Mouse (Mus musculus) MEL (cell line): ENCODE data around the gene Mysm1. TPM values are rescaled to one million over a fixed set of nuclear protein-coding genes. Genes with fewer than 3 reads are reported as not detected.
A peak's percentile ranks its signal among the peaks of the same experiment; 100 is the strongest.

Experiments
- DNase-seq: peaks from one replicate; pipeline ENCODE4 v3.0.0; 2011; ENCODE audit warnings: low read depth, low spot score
- H3K27ac ChIP-seq: 2 replicates; pipeline ENCODE4 v1.5.1; 2012; ENCODE audit warnings: low read depth, mild to moderate bottlenecking, control low read depth, low read length, moderate library complexity; ENCODE audit not compliant: control insufficient read depth
- H3K27me3 ChIP-seq, 2 experiments: fragments of 150-350 bp in 1 of 2; sonication (generic) in 1 of 2; 2 replicates each; pipeline ENCODE4 v1.6.1; 2012; ENCODE audit warnings: low read length in 2 of 2, mild to moderate bottlenecking in 2 of 2, improper control_type of control experiment in 1 of 2, moderate library complexity in 1 of 2; ENCODE audit not compliant: insufficient read depth in 2 of 2, control insufficient read depth in 1 of 2
- H3K36me3 ChIP-seq, 2 experiments: 2 replicates each; pipeline ENCODE4 v1.6.1; 2012 to 2014; ENCODE audit warnings: low read length in 2 of 2, improper control_type of control experiment in 1 of 2, inconsistent platforms in 1 of 2, mild to moderate bottlenecking in 1 of 2; ENCODE audit not compliant: insufficient read depth in 2 of 2, control insufficient read depth in 1 of 2
- H3K4me1 ChIP-seq, 2 experiments: fragments of 150-350 bp in 1 of 2; sonication (generic) in 1 of 2; 2 replicates each; pipeline ENCODE4 v1.6.1; 2012; ENCODE audit warnings: low read length in 2 of 2, improper control_type of control experiment in 1 of 2, mild to moderate bottlenecking in 1 of 2; ENCODE audit not compliant: insufficient read depth in 2 of 2, control insufficient read depth in 1 of 2
- H3K4me3 ChIP-seq, 2 experiments: fragments of 150-350 bp in 1 of 2; sonication (generic) in 1 of 2; 2 replicates each; pipeline ENCODE4 v1.5.1; 2012; ENCODE audit warnings: low read depth in 2 of 2, low read length in 2 of 2, mild to moderate bottlenecking in 2 of 2, moderate library complexity in 2 of 2, control low read depth in 1 of 2, improper control_type of control experiment in 1 of 2; ENCODE audit not compliant: control insufficient read depth in 1 of 2, insufficient read depth in 1 of 2
- H3K79me2 ChIP-seq: 2 replicates; pipeline ENCODE4 v1.6.1; 2012; ENCODE audit warnings: mild to moderate bottlenecking, low read length, moderate library complexity; ENCODE audit not compliant: control insufficient read depth, poor library complexity, insufficient read depth
- H3K9ac ChIP-seq: 2 replicates; pipeline ENCODE4 v1.6.1; 2012; ENCODE audit warnings: low read depth, mild to moderate bottlenecking, control low read depth, low read length, moderate library complexity; ENCODE audit not compliant: control insufficient read depth, poor library complexity, severe bottlenecking
- H3K9me3 ChIP-seq: fragments of 150-350 bp; sonication (generic); replicated peaks from 2 replicates; pipeline ENCODE4 v1.6.1; 2012; ENCODE audit warnings: mild to moderate bottlenecking, low read length, improper control_type of control experiment, moderate library complexity; ENCODE audit not compliant: insufficient read depth
- BHLHE40 ChIP-seq: IDR thresholded peaks from 2 replicates; pipeline ENCODE4 v1.6.1; 2012; ENCODE audit warnings: low read depth, mild to moderate bottlenecking, inconsistent platforms, low read length, improper control_type of control experiment, borderline replicate concordance
- CHD1 ChIP-seq: IDR thresholded peaks from 2 replicates; pipeline ENCODE4 v1.6.1; 2012; ENCODE audit warnings: low read depth, mild to moderate bottlenecking, inconsistent platforms, low read length, improper control_type of control experiment
- CHD2 ChIP-seq: IDR thresholded peaks from 2 replicates; pipeline ENCODE4 v1.6.1; 2011; ENCODE audit warnings: low read length, improper control_type of control experiment
- E2F4 ChIP-seq: IDR thresholded peaks from 2 replicates; pipeline ENCODE4 v1.6.1; 2011; ENCODE audit warnings: low read depth, low read length, improper control_type of control experiment, borderline replicate concordance
- ELF1 ChIP-seq: IDR thresholded peaks from 2 replicates; pipeline ENCODE4 v1.6.1; 2014; ENCODE audit warnings: low read depth, mild to moderate bottlenecking, inconsistent platforms, low read length, improper control_type of control experiment, moderate library complexity
- EP300 ChIP-seq, 2 experiments: IDR thresholded peaks; 2 replicates each; pipeline ENCODE4 v1.6.1; 2011; ENCODE audit warnings: improper control_type of control experiment in 2 of 2, low read length in 2 of 2, low read depth in 1 of 2, mild to moderate bottlenecking in 1 of 2
- GATA1 ChIP-seq: IDR thresholded peaks from 2 replicates; pipeline ENCODE4 v1.6.1; 2011; ENCODE audit warnings: low read depth, low read length, improper control_type of control experiment
- HCFC1 ChIP-seq: IDR thresholded peaks from 2 replicates; pipeline ENCODE4 v1.6.1; 2012; ENCODE audit warnings: low read depth, mild to moderate bottlenecking, inconsistent platforms, low read length, improper control_type of control experiment, moderate library complexity
- KAT2A ChIP-seq: conservative IDR thresholded peaks from 2 replicates; pipeline ENCODE4 v1.6.1; 2012; ENCODE audit warnings: low read depth, low read length, improper control_type of control experiment, inconsistent platforms
- MAFK ChIP-seq: IDR thresholded peaks from 2 replicates; pipeline ENCODE4 v1.6.1; 2011; ENCODE audit warnings: low read depth, mild to moderate bottlenecking, low read length, improper control_type of control experiment, borderline replicate concordance
- MAZ ChIP-seq: IDR thresholded peaks from 2 replicates; pipeline ENCODE4 v1.6.1; 2012; ENCODE audit warnings: low read depth, mild to moderate bottlenecking, inconsistent platforms, low read length, improper control_type of control experiment
- MXI1 ChIP-seq: IDR thresholded peaks from 2 replicates; pipeline ENCODE4 v1.6.1; 2011; ENCODE audit warnings: mild to moderate bottlenecking, low read depth, low read length, improper control_type of control experiment
- NELFE ChIP-seq: IDR thresholded peaks from 2 replicates; pipeline ENCODE4 v1.6.1; 2011; ENCODE audit warnings: low read depth, low read length, improper control_type of control experiment
- NRF1 ChIP-seq: IDR thresholded peaks from 2 replicates; pipeline ENCODE4 v1.6.1; 2014; ENCODE audit warnings: low read depth, mild to moderate bottlenecking, inconsistent platforms, low read length, improper control_type of control experiment, moderate library complexity; ENCODE audit not compliant: poor library complexity, insufficient read depth, severe bottlenecking
- POLR2A ChIP-seq, 2 experiments: IDR thresholded peaks; 2 replicates each; pipeline ENCODE4 v1.6.1; 2011 to 2012; ENCODE audit warnings: low read length in 2 of 2, mild to moderate bottlenecking in 2 of 2, control low read depth in 1 of 2, improper control_type of control experiment in 1 of 2, low read depth in 1 of 2, moderate library complexity in 1 of 2; ENCODE audit not compliant: control insufficient read depth in 1 of 2, insufficient read depth in 1 of 2, poor library complexity in 1 of 2
- SMC3 ChIP-seq: IDR thresholded peaks from 2 replicates; pipeline ENCODE4 v1.6.1; 2011; ENCODE audit warnings: low read depth, low read length, improper control_type of control experiment
- TBP ChIP-seq: IDR thresholded peaks from 2 replicates; pipeline ENCODE4 v1.8.0; 2011; ENCODE audit warnings: low read depth, low read length, improper control_type of control experiment
- UBTF ChIP-seq: IDR thresholded peaks from 2 replicates; pipeline ENCODE4 v1.6.1; 2012; ENCODE audit warnings: low read depth, mild to moderate bottlenecking, inconsistent platforms, low read length, improper control_type of control experiment, moderate library complexity, borderline replicate concordance; ENCODE audit not compliant: insufficient read depth
- USF1 ChIP-seq: IDR thresholded peaks from 2 replicates; pipeline ENCODE4 v1.6.1; 2014; ENCODE audit warnings: low read depth, mild to moderate bottlenecking, inconsistent platforms, low read length, improper control_type of control experiment, moderate library complexity
- USF2 ChIP-seq, 2 experiments: IDR thresholded peaks; 2 replicates each; pipeline ENCODE4 v1.6.1; 2011 to 2012; ENCODE audit warnings: improper control_type of control experiment in 2 of 2, low read length in 2 of 2, borderline replicate concordance in 1 of 2, inconsistent platforms in 1 of 2, low read depth in 1 of 2, mild to moderate bottlenecking in 1 of 2; ENCODE audit not compliant: insufficient read depth in 1 of 2
- ZC3H11A ChIP-seq: IDR thresholded peaks from 2 replicates; pipeline ENCODE4 v1.6.1; 2012; ENCODE audit warnings: low read depth, mild to moderate bottlenecking, inconsistent platforms, low read length, improper control_type of control experiment
- ZKSCAN1 ChIP-seq: IDR thresholded peaks from 2 replicates; pipeline ENCODE4 v1.6.1; 2012; ENCODE audit warnings: low read depth, mild to moderate bottlenecking, inconsistent platforms, low read length, improper control_type of control experiment, moderate library complexity
- ZMIZ1 ChIP-seq: IDR thresholded peaks from 2 replicates; pipeline ENCODE4 v1.6.1; 2012; ENCODE audit warnings: low read depth, mild to moderate bottlenecking, inconsistent platforms, low read length, improper control_type of control experiment, moderate library complexity
- ZNF384 ChIP-seq: IDR thresholded peaks from 2 replicates; pipeline ENCODE4 v1.6.1; 2012; ENCODE audit warnings: low read depth, mild to moderate bottlenecking, inconsistent platforms, low read length, improper control_type of control experiment
- polyA plus RNA-seq, 2 experiments: library from polyadenylated mRNA; stranded (reverse) in 1 of 2; unstranded in 1 of 2; fragments of >175 nt in 1 of 2; fragments of >200 nt in 1 of 2; gene quantifications; 2 replicates each; pipeline versions ENCODE4 v1.2.1 to v1.2.4; 2012; ENCODE audit warnings: low replicate concordance in 2 of 2, low read depth in 1 of 2; ENCODE audit not compliant: insufficient read length in 2 of 2, insufficient read depth in 1 of 2, missing spikeins in 1 of 2
- total RNA-seq: library from RNA; depleted of rRNA; stranded (reverse); fragments of 300-350 nt; gene quantifications from 2 replicates; pipeline ENCODE4 v1.2.3, GENCODE M21; 2012

Mysm1 gene
- total and polyA plus RNA-seq, 3 experiments: 10.8 to 14.8 TPM; not detected in 1

DNA sequence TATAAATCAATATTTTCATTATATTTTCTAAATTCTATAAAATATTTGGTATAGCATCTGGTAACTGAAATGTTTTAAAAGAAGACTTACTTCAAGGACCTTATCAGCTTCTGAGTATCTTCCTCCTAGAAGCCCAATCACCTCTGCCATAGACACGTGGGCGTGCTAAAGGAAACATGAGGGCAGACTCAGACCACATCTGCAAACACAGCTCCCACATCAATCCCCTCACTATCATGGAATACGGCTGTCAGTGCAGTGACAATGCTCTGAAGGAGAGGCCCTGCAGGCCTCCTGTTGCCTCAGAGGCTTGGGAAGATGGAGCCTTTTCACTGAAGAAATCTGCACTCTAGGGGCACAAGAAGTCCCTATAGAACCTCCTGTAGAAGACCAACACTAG, 26.1 kb downstream of the Mysm1 start:
- H3K36me3 ChIP-seq: peaks cover 3 to 15% of the 10 kb centered on the region in 2 experiments; a peak in 3 of 4 replicates
- no peak overlapping the region for H3K4me3 ChIP-seq
- DNase-seq: peak; percentile 9
- TF ChIP-seq SMC3 (no peak), GATA1 (no peak), BHLHE40 (no peak), TBP (no peak), KAT2A (no peak), CHD2 (no peak)
- TF ChIP-seq, all 39 proteins: peak for 0
- no peaks in the 10 kb centered on the region for H3K79me2 ChIP-seq
- no peak overlapping the region for H3K27ac ChIP-seq
- H3K9ac ChIP-seq: no peak overlapping the region
- H3K4me1 ChIP-seq: no peaks in the 10 kb centered on the region; a peak in 1 of 4 replicates
- H3K9me3 ChIP-seq: no peaks in the 10 kb centered on the region
- no peaks in the 10 kb centered on the region for H3K27me3 ChIP-seq

- TF ChIP-seq ZNF384: no peak
- TF ChIP-seq TBP: no peak
- no peak for TF ChIP-seq NELFE
- no peak for TF ChIP-seq MAZ
- Histone ChIP-seq H3K27ac (no peak overlapping the region), H3K4me1 (no peaks in the 10 kb centered on the region), H3K79me2 (no peaks in the 10 kb centered on the region), H3K9me3 (no peaks in the 10 kb centered on the region), H3K4me3 (no peak overlapping the region), H3K36me3 (peaks cover 0 to 7% of the 10 kb centered on the region in 2 experiments; a peak in 2 of 4 replicates), H3K9ac (no peak overlapping the region), H3K27me3 (no peaks in the 10 kb centered on the region)
- no peak for DNase-seq
These were observed 37.6 kb downstream of the Mysm1 start for GRCm38 (mm10) chr4:94941221-94941855.

DNA sequence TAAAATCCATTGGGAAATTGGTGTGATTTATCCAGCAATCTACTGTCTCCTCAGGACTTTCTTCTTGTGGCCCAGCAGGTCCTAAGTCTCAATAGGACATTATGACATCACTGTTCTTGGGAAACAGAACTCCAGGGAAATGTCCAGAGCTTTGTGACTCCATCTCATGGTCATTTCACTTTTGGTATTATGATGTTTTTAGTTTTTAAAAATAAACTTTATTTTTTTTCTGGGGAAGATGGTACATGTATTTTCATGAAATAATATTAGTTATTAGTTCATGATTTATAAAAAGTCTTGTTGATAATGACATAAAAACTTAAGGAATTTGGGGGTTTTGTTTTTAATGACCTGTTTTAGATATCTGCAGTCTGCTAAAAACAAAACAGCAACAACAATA, 50.2 kb downstream of the Mysm1 start, which contains the start of gene Eqtn:
Eqtn (minus strand) TSS at position 101 of the 400 bp plus-strand sequence.
- Histone ChIP-seq H3K9ac (no peak within 1 kb of the TSS), H3K36me3 (no peaks in the 10 kb centered on the region), H3K4me3 (no peak within 1 kb of the TSS), H3K27ac (no peak within 1 kb of the TSS), H3K9me3 (no peaks in the 10 kb centered on the region), H3K4me1 (no peaks in the 10 kb centered on the region), H3K27me3 (no peaks in the 10 kb centered on the region), H3K79me2 (no peaks in the 10 kb centered on the region)
- TF ChIP-seq ZKSCAN1 (no peak), USF2 (IDR thresholded peaks at IDR 0.05; ENCODE audit: borderline replicate concordance in 1 of 2, insufficient read depth in 1 of 2, low read depth in 1 of 2, low read length in 2 of 2) (no peak), USF1 (no peak), ZNF384 (no peak), NELFE (no peak), MAFK (no peak), MXI1 (no peak), HCFC1 (no peak), UBTF (no peak), ZMIZ1 (no peak), EP300 (IDR thresholded peaks at IDR 0.05; ENCODE audit: low read depth in 1 of 2, low read length in 2 of 2) (no peak), CHD1 (no peak), E2F4 (no peak), BHLHE40 (no peak), POLR2A (IDR thresholded peaks at IDR 0.05; ENCODE audit: control insufficient read depth in 1 of 2, insufficient read depth in 1 of 2, low read depth in 1 of 2, low read length in 2 of 2, poor library complexity in 1 of 2) (no peak), ELF1 (no peak), NRF1 (no peak), ZC3H11A (no peak)
- no peak for DNase-seq
